Mouse (Mus musculus): Measurements from ENCODE around the gene Zcchc2.

- TF ChIP-seq CTCF (IDR thresholded peaks at IDR 0.05; ENCODE audit: low read depth, low read length): no peak
- TF ChIP-seq POLR2A (IDR thresholded peaks at IDR 0.05; ENCODE audit: extremely low read depth, insufficient read depth, low read length): no peak
Observed at GRCm38 (mm10) chr1:106024778-106025177, 34.6 kb downstream of the Zcchc2 start.
